Mouse (Mus musculus) embryonic facial prominence, embryonic 15.5 days (tissue): ENCODE data around the gene Ric1. TPM values are rescaled to one million over a fixed set of nuclear protein-coding genes. Genes with fewer than 3 reads are reported as not detected.

Experiments
- ATAC-seq: fragments of 200-750 bp; cut with Nextera tagmentation; 2 replicates; pipeline ENCODE4 v1.8.0; 2017; ENCODE audit warnings: low read depth, moderate TSS enrichment; ENCODE audit not compliant: insufficient number of reproducible peaks, low FRiP score, low TSS enrichment
- H3K27ac ChIP-seq: fragments of 300-500 bp; sonication (generic); replicated peaks from 2 replicates; pipeline ENCODE4 v1.5.1; 2015; ENCODE audit warnings: mild to moderate bottlenecking, inconsistent platforms
- H3K27me3 ChIP-seq: fragments of 300-500 bp; sonication (generic); 2 replicates; pipeline ENCODE4 v1.6.1; 2015; ENCODE audit warnings: inconsistent platforms
- H3K36me3 ChIP-seq: fragments of 300-500 bp; sonication (generic); 2 replicates; pipeline ENCODE4 v1.6.1; 2015; ENCODE audit warnings: mild to moderate bottlenecking, inconsistent platforms
- H3K4me1 ChIP-seq: fragments of 300-500 bp; sonication (generic); 2 replicates; pipeline ENCODE4 v1.6.1; 2015; ENCODE audit warnings: inconsistent platforms
- H3K4me2 ChIP-seq: fragments of 300-500 bp; sonication (generic); replicated peaks from 2 replicates; pipeline ENCODE4 v1.6.1; 2015; ENCODE audit warnings: mild to moderate bottlenecking, inconsistent platforms
- H3K4me3 ChIP-seq: fragments of 300-500 bp; sonication (generic); replicated peaks from 2 replicates; pipeline ENCODE4 v1.5.1; 2015; ENCODE audit warnings: mild to moderate bottlenecking, inconsistent platforms
- H3K9ac ChIP-seq: fragments of 300-500 bp; sonication (generic); 2 replicates; pipeline ENCODE4 v1.6.1; 2015; ENCODE audit warnings: inconsistent platforms
- H3K9me3 ChIP-seq: fragments of 300-500 bp; sonication (generic); replicated peaks from 2 replicates; pipeline ENCODE4 v1.6.1; 2016; ENCODE audit warnings: inconsistent platforms
- WGBS: fragments of 180-500 bp; shearing (Covaris S2); methylation state at CpG from one replicate; pipeline ENCODE4 v1.1.7; 2015; 5-methylcytosine and 5-hydroxymethylcytosine counted together
- polyA plus RNA-seq: library from polyadenylated mRNA; unstranded; fragments of >200 nt; fragmentation: Nextera tagmentation; extraction: Ambion mirVana; gene quantifications from 2 replicates; pipeline ENCODE4 v1.2.1, GENCODE M21; 2015

The Ric1 gene
- polyA plus RNA-seq, 1 experiment from 2014 or later, result 20.3 TPM

- no peak overlapping the region for H3K27ac ChIP-seq
- 0 out of 2 replicates have a peak, but pooled peaks cover 4% of the 10 kb centered on the region for H3K4me1 ChIP-seq
- H3K4me2 ChIP-seq, result no peak overlapping the region
- ATAC-seq, result no peak
- H3K9me3 ChIP-seq, result no peaks in the 10 kb centered on the region
- 85% methylated on average over 3 of the region's 3 CpGs for WGBS
- no peaks in the 10 kb centered on the region for H3K36me3 ChIP-seq
- H3K9ac ChIP-seq, result no peak overlapping the region
- H3K27me3 ChIP-seq, result no peaks in the 10 kb centered on the region
- H3K4me3 ChIP-seq, result no peak overlapping the region
These were observed 36.7 kb upstream of the Ric1 start for GRCm38 (mm10) chr19:29485257-29485948.

GRCm38 (mm10) chr19:29486545-29487206 lies 35.4 kb upstream of the Ric1 start:
- Histone ChIP-seq H3K4me1 (0 out of 2 replicates have a peak, but pooled peaks cover 4% of the 10 kb centered on the region), H3K9ac (no peak overlapping the region), H3K9me3 (no peaks in the 10 kb centered on the region), H3K36me3 (no peaks in the 10 kb centered on the region), H3K27me3 (no peaks in the 10 kb centered on the region), H3K27ac (no peak overlapping the region), H3K4me2 (no peak overlapping the region), H3K4me3 (no peak overlapping the region)
- WGBS, result 65% methylated on average over 7 of the region's 7 CpGs
- no peak for ATAC-seq

GRCm38 (mm10) chr19:29487326-29488072 lies 34.6 kb upstream of the Ric1 start:
- WGBS, result 89% methylated on average over 14 of the region's 14 CpGs
- H3K9ac ChIP-seq, result no peak overlapping the region
- H3K9me3 ChIP-seq, result no peaks in the 10 kb centered on the region
- H3K4me2 ChIP-seq, result no peak overlapping the region
- ATAC-seq, result no peak
- H3K27me3 ChIP-seq, result no peaks in the 10 kb centered on the region
- H3K36me3 ChIP-seq, result no peaks in the 10 kb centered on the region
- H3K4me3 ChIP-seq, result no peak overlapping the region
- H3K4me1 ChIP-seq, result no peaks in the 10 kb centered on the region
- no peak overlapping the region for H3K27ac ChIP-seq

GRCm38 (mm10) chr19:29488073-29488390 lies 34.0 kb upstream of the Ric1 start:
- ATAC-seq, result no peak
- no peak overlapping the region for H3K27ac ChIP-seq
- no peak overlapping the region for H3K4me3 ChIP-seq
- 49% methylated on average over 6 of the region's 6 CpGs for WGBS
- H3K4me2 ChIP-seq, result no peak overlapping the region
- no peaks in the 10 kb centered on the region for H3K4me1 ChIP-seq
- no peaks in the 10 kb centered on the region for H3K27me3 ChIP-seq
- no peaks in the 10 kb centered on the region for H3K9me3 ChIP-seq
- H3K36me3 ChIP-seq, result no peaks in the 10 kb centered on the region
- no peak overlapping the region for H3K9ac ChIP-seq

- Histone ChIP-seq H3K36me3 (no peaks in the 10 kb centered on the region), H3K4me2 (no peak overlapping the region), H3K27me3 (no peaks in the 10 kb centered on the region), H3K4me3 (no peak overlapping the region), H3K4me1 (no peaks in the 10 kb centered on the region), H3K9ac (no peak overlapping the region), H3K9me3 (no peaks in the 10 kb centered on the region), H3K27ac (no peak overlapping the region)
- WGBS, result 50% methylated on average over 10 of the region's 10 CpGs
- ATAC-seq, result no peak
These were observed 33.7 kb upstream of the Ric1 start for GRCm38 (mm10) chr19:29488420-29488819.

GRCm38 (mm10) chr19:29489785-29490284 lies 32.2 kb upstream of the Ric1 start:
- Histone ChIP-seq H3K9me3 (no peaks in the 10 kb centered on the region), H3K27ac (no peak overlapping the region), H3K4me2 (no peak overlapping the region), H3K36me3 (no peaks in the 10 kb centered on the region), H3K9ac (no peak overlapping the region), H3K4me3 (no peak overlapping the region), H3K27me3 (no peaks in the 10 kb centered on the region), H3K4me1 (no peaks in the 10 kb centered on the region)
- ATAC-seq, result no peak
- 79% methylated on average over 3 of the region's 3 CpGs for WGBS

GRCm38 (mm10) chr19:29491467-29491866 lies 30.6 kb upstream of the Ric1 start:
- Histone ChIP-seq H3K4me2 (no peak overlapping the region), H3K4me1 (0 out of 2 replicates have a peak, but pooled peaks cover 3% of the 10 kb centered on the region), H3K36me3 (no peaks in the 10 kb centered on the region), H3K9ac (no peak overlapping the region), H3K27me3 (no peaks in the 10 kb centered on the region), H3K4me3 (no peak overlapping the region), H3K9me3 (no peaks in the 10 kb centered on the region), H3K27ac (no peak overlapping the region)
- ATAC-seq, result no peak
- WGBS, result 71% methylated on average over 9 of the region's 9 CpGs

GRCm38 (mm10) chr19:29494454-29494853 lies 27.6 kb upstream of the Ric1 start:
- no peak overlapping the region for H3K4me2 ChIP-seq
- H3K9ac ChIP-seq, result no peak overlapping the region
- H3K9me3 ChIP-seq, result no peaks in the 10 kb centered on the region
- ATAC-seq, result no peak
- H3K4me3 ChIP-seq, result no peak overlapping the region
- H3K36me3 ChIP-seq, result no peaks in the 10 kb centered on the region
- WGBS, result 66% methylated on average over 4 of the region's 4 CpGs
- H3K27ac ChIP-seq, result no peak overlapping the region
- H3K4me1 ChIP-seq, result 0 out of 2 replicates have a peak, but pooled peaks cover 3% of the 10 kb centered on the region
- no peaks in the 10 kb centered on the region for H3K27me3 ChIP-seq

GRCm38 (mm10) chr19:29496001-29496597 lies 26.0 kb upstream of the Ric1 start:
- ATAC-seq, result no peak
- H3K4me2 ChIP-seq, result no peak overlapping the region
- H3K27ac ChIP-seq, result no peak overlapping the region
- no peaks in the 10 kb centered on the region for H3K9me3 ChIP-seq
- H3K4me3 ChIP-seq, result no peak overlapping the region
- no peaks in the 10 kb centered on the region for H3K36me3 ChIP-seq
- 39% methylated on average over 6 of the region's 6 CpGs for WGBS
- H3K4me1 ChIP-seq, result peaks cover 4% of the 10 kb centered on the region; the same call in 1 of the 2 replicates
- H3K9ac ChIP-seq, result no peak overlapping the region
- H3K27me3 ChIP-seq, result no peaks in the 10 kb centered on the region

GRCm38 (mm10) chr19:29496786-29497557 lies 25.1 kb upstream of the Ric1 start:
- H3K27ac ChIP-seq, result no peak overlapping the region
- no peaks in the 10 kb centered on the region for H3K9me3 ChIP-seq
- peaks cover 6% of the 10 kb centered on the region; the same call in 1 of the 2 replicates for H3K4me1 ChIP-seq
- H3K4me2 ChIP-seq, result no peak overlapping the region
- H3K27me3 ChIP-seq, result no peaks in the 10 kb centered on the region
- ATAC-seq, result no peak
- no peak overlapping the region for H3K4me3 ChIP-seq
- H3K36me3 ChIP-seq, result no peaks in the 10 kb centered on the region
- WGBS, result 82% methylated on average over 7 of the region's 7 CpGs
- no peak overlapping the region for H3K9ac ChIP-seq
